In genomic region chr10:14089488-14089887, GRCm38 (mm10) we compare ENCODE assay signal across 8 mouse cellular contexts.
A peak's percentile ranks its signal among the peaks of the same experiment; 100 is the strongest.
DNase-seq lines count a peak whose midpoint lies in the region; ATAC-seq and TF ChIP-seq lines count a peak whose summit lies in the region.

No protein-coding gene starts in this region.

- WGBS in neural tube, embryonic 12.5 days = 51% methylated on average over 9 of the region's 9 CpGs
- 45% methylated on average over 9 of the region's 9 CpGs for WGBS in embryonic facial prominence, embryonic 11.5 days
- 63% methylated on average over 9 of the region's 9 CpGs for WGBS in olfactory bulb, adult 2 months

- no peak for TF ChIP-seq CTCF in olfactory bulb, adult 2 months (IDR thresholded peaks at IDR 0.05; ENCODE audit: insufficient read depth, low read depth, low read length)

- no peak overlapping the region for H3K9ac ChIP-seq in neural tube, embryonic 12.5 days
- no peak overlapping the region for H3K9ac ChIP-seq in embryonic facial prominence, embryonic 11.5 days (replicated peaks; ENCODE audit: low read length)

- H3K27me3 ChIP-seq in neural tube, embryonic 12.5 days (replicated peaks) = no peaks in the 10 kb centered on the region
- no peaks in the 10 kb centered on the region for H3K27me3 ChIP-seq in embryonic facial prominence, embryonic 11.5 days (ENCODE audit: control insufficient read depth, insufficient read depth, low read length)

- no peaks in the 10 kb centered on the region for H3K4me1 ChIP-seq in neural tube, embryonic 12.5 days
- H3K4me1 ChIP-seq in embryonic facial prominence, embryonic 11.5 days (ENCODE audit: control insufficient read depth, insufficient read depth, low read length) = no peaks in the 10 kb centered on the region
- H3K4me1 ChIP-seq in olfactory bulb, adult 2 months (ENCODE audit: control insufficient read depth, insufficient read depth, low read length) = peaks cover 15% of the 10 kb centered on the region

- no peak for TF ChIP-seq POLR2A in olfactory bulb, adult 2 months (IDR thresholded peaks at IDR 0.05; ENCODE audit: insufficient read depth, low read depth, low read length)

- no peaks in the 10 kb centered on the region for H3K9me3 ChIP-seq in neural tube, embryonic 12.5 days
- H3K9me3 ChIP-seq in embryonic facial prominence, embryonic 11.5 days (replicated peaks; ENCODE audit: control insufficient read depth, low read length) = no peaks in the 10 kb centered on the region

- H3K27ac ChIP-seq in neural tube, embryonic 12.5 days = no peak overlapping the region
- no peak overlapping the region for H3K27ac ChIP-seq in embryonic facial prominence, embryonic 11.5 days (replicated peaks; ENCODE audit: low read depth, low read length)
- peak overlapping the region; percentile 87 for H3K27ac ChIP-seq in olfactory bulb, adult 2 months (ENCODE audit: insufficient read depth, low read depth, low read length)

- no peak overlapping the region for H3K4me3 ChIP-seq in neural tube, embryonic 12.5 days
- H3K4me3 ChIP-seq in embryonic facial prominence, embryonic 11.5 days (ENCODE audit: low read depth, low read length) = no peak overlapping the region
- no peak overlapping the region for H3K4me3 ChIP-seq in olfactory bulb, adult 2 months (ENCODE audit: insufficient read depth, low read depth, low read length)

- peak; percentile 35 for DNase-seq in gastrocnemius, adult 18-20 months (ENCODE audit: low spot score)
- DNase-seq in gastrocnemius, adult 8-10 months (ENCODE audit: low spot score in 2 of 2) = no peak
- no peak for DNase-seq in neural tube, embryonic 10.5 days (ENCODE audit: extremely low spot score, low spot score)
- DNase-seq in embryonic facial prominence, embryonic 11.5 days (ENCODE audit: low spot score) = peak; percentile 20
- no peak for DNase-seq in ovary, postnatal 14 days (ENCODE audit: low spot score)
- DNase-seq in thymus, postnatal 25 days = no peak

- H3K4me2 ChIP-seq in neural tube, embryonic 12.5 days (replicated peaks) = no peak overlapping the region
- no peak overlapping the region for H3K4me2 ChIP-seq in embryonic facial prominence, embryonic 11.5 days (ENCODE audit: low read depth, low read length)

- H3K36me3 ChIP-seq in neural tube, embryonic 12.5 days = no peaks in the 10 kb centered on the region
- no peaks in the 10 kb centered on the region for H3K36me3 ChIP-seq in embryonic facial prominence, embryonic 11.5 days (replicated peaks; ENCODE audit: control insufficient read depth, insufficient read depth, low read depth, low read length)

- peak; percentile 44; the same call in 1 of the 2 replicates for ATAC-seq in neural tube, embryonic 12.5 days (ENCODE audit: low FRiP score, low read depth)
- no peak for ATAC-seq in embryonic facial prominence, embryonic 11.5 days (replicated peaks; ENCODE audit: insufficient number of reproducible peaks, low FRiP score, low TSS enrichment, low read depth)

Comparison
In these comparisons a context has a peak if more than half of its experiments do, and no peak if none do; other contexts are left out.
1. DNase-seq: peak in gastrocnemius, adult 18-20 months (single experiment) and embryonic facial prominence, embryonic 11.5 days (single experiment); none in gastrocnemius, adult 8-10 months (0 of 2), neural tube, embryonic 10.5 days (single experiment), ovary, postnatal 14 days (single experiment) and thymus, postnatal 25 days (single experiment).